Mouse (Mus musculus): Measurements from ENCODE around the gene Rab29.

DNA sequence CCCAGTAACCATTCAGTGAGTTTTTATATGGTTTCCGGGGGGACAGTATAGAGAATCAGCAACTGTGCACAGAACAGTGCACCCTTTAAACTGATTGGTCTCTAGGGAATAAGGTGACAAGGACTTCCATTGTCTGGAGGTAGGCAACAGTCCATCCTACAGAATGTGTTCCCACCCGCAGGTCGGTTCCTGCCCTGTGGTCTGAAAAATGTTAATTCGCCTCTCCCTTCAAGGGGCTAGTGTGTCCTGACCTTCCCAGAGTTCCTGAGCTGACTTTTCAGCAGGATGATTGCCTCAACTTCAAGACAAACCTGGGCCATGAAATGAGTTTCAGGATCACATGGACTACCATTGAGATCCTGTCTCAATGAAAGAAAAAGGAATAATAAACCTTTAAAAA, 24.4 kb downstream of the Rab29 start:
- TF ChIP-seq TCF12 (IDR thresholded peaks at IDR 0.05; ENCODE audit: insufficient read depth, poor library complexity, severe bottlenecking), result no peak
- no peak for TF ChIP-seq POLR2A (IDR thresholded peaks at IDR 0.05; ENCODE audit: insufficient read length, low read depth)
- TF ChIP-seq REST (IDR thresholded peaks at IDR 0.05; ENCODE audit: insufficient read depth, insufficient read length), result no peak
- TF ChIP-seq CEBPB (IDR thresholded peaks at IDR 0.05; ENCODE audit: insufficient read depth, poor library complexity, severe bottlenecking), result no peak
- TF ChIP-seq MAX (IDR thresholded peaks at IDR 0.05; ENCODE audit: low read depth), result no peak
- no peak for TF ChIP-seq POLR2AphosphoS2 (IDR thresholded peaks at IDR 0.05; ENCODE audit: insufficient read length, low read depth)
- no peak for TF ChIP-seq TCF3 (IDR thresholded peaks at IDR 0.05; ENCODE audit: insufficient read length, low read depth)
- TF ChIP-seq USF1 (IDR thresholded peaks at IDR 0.05; ENCODE audit: low read depth), result no peak

Measured in myocyte (in vitro differentiated cells).